Mouse (Mus musculus) B cell, adult 67 days (primary cell): ENCODE data around the gene Spry2. TPM values are rescaled to one million over a fixed set of nuclear protein-coding genes. Genes with fewer than 3 reads are reported as not detected.

ENCODE experiments used
- total RNA-seq, 2 experiments: library from RNA; stranded (reverse); gene quantifications; 4 replicates each; pipeline ENCODE4 v1.2.4; 2023

The Spry2 gene
- total RNA-seq: 1 to 10 TPM; 2.4 to 2.6 TPM

DNA sequence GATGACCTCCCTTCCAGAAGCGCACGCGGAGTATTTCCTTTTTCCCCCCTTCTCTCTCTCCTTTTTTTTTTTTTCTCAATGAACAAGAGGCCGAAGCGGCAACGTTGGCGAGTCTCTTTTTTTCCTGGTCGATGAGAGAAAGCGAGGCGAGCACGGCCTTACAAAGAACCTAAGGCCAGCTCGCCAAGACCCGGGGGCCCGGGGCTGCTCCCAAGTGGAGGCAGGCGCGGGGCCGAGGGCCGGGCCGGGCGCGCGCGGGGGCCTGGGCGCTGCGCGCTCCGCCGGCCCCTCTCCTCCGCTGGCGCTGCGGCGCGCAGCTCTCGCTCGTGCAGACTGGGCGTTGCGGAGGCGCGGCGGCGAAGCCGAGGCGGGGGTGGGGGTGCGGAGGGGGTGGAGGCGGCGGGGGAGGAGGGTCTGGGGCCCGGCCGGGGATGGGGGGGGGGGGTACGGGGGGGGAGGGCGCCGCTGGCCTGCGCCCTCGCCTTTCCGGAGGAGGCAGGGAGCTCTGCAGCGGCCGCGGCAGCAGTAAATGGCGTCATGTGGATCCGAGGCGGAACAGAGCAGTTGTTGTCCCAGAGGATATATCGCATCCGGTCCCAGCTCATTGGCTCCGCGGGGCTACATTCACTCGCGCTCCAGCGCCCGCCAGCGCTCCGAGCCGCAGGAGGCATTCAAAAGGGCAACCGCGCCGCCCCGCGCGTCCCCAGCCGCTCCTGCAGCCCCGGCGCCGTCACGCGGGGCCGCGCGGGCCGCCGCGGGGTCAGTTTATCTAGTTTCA, at the start of gene Spry2:
TSS of gene Spry2 (minus strand) at position 29 of the 778 bp plus-strand sequence.

Other genes with a start within 250 kb of the Spry2 start
- gene Trim52, start 209.4 kb upstream of the Spry2 start, total RNA-seq: not detected